Mouse (Mus musculus): Measurements from ENCODE around the gene Lsamp.

GRCm38 (mm10) chr16:41131053-41131452 lies 1146.9 kb downstream of the Lsamp start:
- peak; percentile 14; the same call in 1 of the 2 replicates for TF ChIP-seq CTCF (IDR thresholded peaks at IDR 0.05; ENCODE audit: low read depth)
- TF ChIP-seq EP300 (IDR thresholded peaks at IDR 0.05; ENCODE audit: low read depth): no peak
